Mouse (Mus musculus): Measurements from ENCODE around the gene Nup214. TPM values are rescaled to one million over a fixed set of nuclear protein-coding genes. Genes with fewer than 3 reads are reported as not detected.

The Nup214 gene
- polyA plus RNA-seq, 1 experiment from 2014 or later = 103 TPM

GRCm38 (mm10) chr2:31950966-31951365 is 23.3 kb upstream of the Nup214 start:
- ATAC-seq = no peak
- Histone ChIP-seq H3K27ac (no peak overlapping the region), H3K4me2 (peak overlapping the region; percentile 92), H3K36me3 (ENCODE audit: poor library complexity, severe bottlenecking) (peaks cover 34% of the 10 kb centered on the region; the same call in 1 of the 2 replicates), H3K4me1 (peaks cover 44% of the 10 kb centered on the region), H3K9ac (peak overlapping the region; percentile 83), H3K27me3 (peaks cover 4% of the 10 kb centered on the region; the same call in 1 of the 2 replicates), H3K4me3 (peak overlapping the region; percentile 83), H3K9me3 (replicated peaks) (no peaks in the 10 kb centered on the region)
- 17% methylated on average over 9 of the region's 9 CpGs for WGBS

- H3K27ac ChIP-seq = 0 out of 2 replicates have a peak overlapping the region, but pooled peaks have one; percentile 25
- peaks cover 44% of the 10 kb centered on the region for H3K4me1 ChIP-seq
- no peak overlapping the region for H3K4me3 ChIP-seq
- H3K9me3 ChIP-seq (replicated peaks) = no peaks in the 10 kb centered on the region
- H3K36me3 ChIP-seq (ENCODE audit: poor library complexity, severe bottlenecking) = peaks cover 37% of the 10 kb centered on the region
- H3K9ac ChIP-seq = peak overlapping the region; percentile 37; the same call in 1 of the 2 replicates
- no peak for ATAC-seq
- no peaks in the 10 kb centered on the region; the same call in 1 of the 2 replicates for H3K27me3 ChIP-seq
- WGBS = 83% methylated on average over 10 of the region's 10 CpGs
- H3K4me2 ChIP-seq = peak overlapping the region; percentile 92
These were observed 22.0 kb upstream of the Nup214 start for GRCm38 (mm10) chr2:31952236-31952635.

- Histone ChIP-seq H3K9me3 (replicated peaks) (no peaks in the 10 kb centered on the region), H3K36me3 (ENCODE audit: poor library complexity, severe bottlenecking) (peaks cover 40% of the 10 kb centered on the region), H3K4me1 (peaks cover 44% of the 10 kb centered on the region), H3K9ac (no peak overlapping the region; the same call in 1 of the 2 replicates), H3K27me3 (no peaks in the 10 kb centered on the region; the same call in 1 of the 2 replicates), H3K4me2 (peak overlapping the region; percentile 92), H3K27ac (no peak overlapping the region), H3K4me3 (no peak overlapping the region)
- WGBS = 88% methylated on average over 3 of the region's 3 CpGs
- ATAC-seq = no peak
These were observed 21.5 kb upstream of the Nup214 start for GRCm38 (mm10) chr2:31952725-31953124.

GRCm38 (mm10) chr2:31953687-31954086 is 20.5 kb upstream of the Nup214 start:
- Histone ChIP-seq H3K9me3 (replicated peaks) (no peaks in the 10 kb centered on the region), H3K27ac (no peak overlapping the region), H3K4me2 (no peak overlapping the region), H3K36me3 (ENCODE audit: poor library complexity, severe bottlenecking) (peaks cover 44% of the 10 kb centered on the region), H3K4me1 (peaks cover 44% of the 10 kb centered on the region), H3K27me3 (no peaks in the 10 kb centered on the region), H3K9ac (no peak overlapping the region), H3K4me3 (no peak overlapping the region)
- WGBS = 90% methylated on average over 8 of the region's 8 CpGs
- ATAC-seq = no peak

- no peak overlapping the region for H3K4me3 ChIP-seq
- no peak overlapping the region for H3K9ac ChIP-seq
- H3K27me3 ChIP-seq = no peaks in the 10 kb centered on the region
- H3K27ac ChIP-seq = no peak overlapping the region
- H3K4me2 ChIP-seq = no peak overlapping the region
- 86% methylated on average over 9 of the region's 9 CpGs for WGBS
- peaks cover 50% of the 10 kb centered on the region for H3K36me3 ChIP-seq (ENCODE audit: poor library complexity, severe bottlenecking)
- ATAC-seq = no peak
- no peaks in the 10 kb centered on the region for H3K9me3 ChIP-seq (replicated peaks)
- peaks cover 43% of the 10 kb centered on the region for H3K4me1 ChIP-seq
These were observed 19.5 kb upstream of the Nup214 start for GRCm38 (mm10) chr2:31954779-31955181.

- no peak for ATAC-seq
- 85% methylated on average over 5 of the region's 5 CpGs for WGBS
These were observed 18.6 kb upstream of the Nup214 start for GRCm38 (mm10) chr2:31955686-31956085.

GRCm38 (mm10) chr2:31957211-31957610 is 17.0 kb upstream of the Nup214 start:
- ATAC-seq = no peak
- H3K4me3 ChIP-seq = no peak overlapping the region
- WGBS = 88% methylated on average over 10 of the region's 10 CpGs

More at GRCm38 (mm10) chr2:31955686-31956085, 18.6 kb upstream of the Nup214 start:
- Histone ChIP-seq H3K9ac (no peak overlapping the region), H3K27me3 (no peaks in the 10 kb centered on the region), H3K4me3 (no peak overlapping the region), H3K9me3 (replicated peaks) (no peaks in the 10 kb centered on the region), H3K4me2 (no peak overlapping the region), H3K27ac (no peak overlapping the region), H3K4me1 (peaks cover 38% of the 10 kb centered on the region), H3K36me3 (ENCODE audit: poor library complexity, severe bottlenecking) (peaks cover 58% of the 10 kb centered on the region)

GRCm38 (mm10) chr2:31960986-31961385 is 13.2 kb upstream of the Nup214 start:
- Histone ChIP-seq H3K4me1 (peaks cover 35% of the 10 kb centered on the region), H3K4me3 (no peak overlapping the region), H3K4me2 (no peak overlapping the region), H3K9me3 (replicated peaks) (no peaks in the 10 kb centered on the region), H3K27ac (peak overlapping the region; percentile 95), H3K9ac (0 out of 2 replicates have a peak overlapping the region, but pooled peaks have one; percentile 1), H3K36me3 (ENCODE audit: poor library complexity, severe bottlenecking) (peaks cover 45% of the 10 kb centered on the region), H3K27me3 (no peaks in the 10 kb centered on the region)
- 94% methylated on average over 8 of the region's 8 CpGs for WGBS
- ATAC-seq = no peak

More at GRCm38 (mm10) chr2:31957211-31957610, 17.0 kb upstream of the Nup214 start:
- H3K9ac ChIP-seq = no peak overlapping the region
- no peak overlapping the region for H3K4me2 ChIP-seq
- H3K4me1 ChIP-seq = peaks cover 36% of the 10 kb centered on the region
- no peaks in the 10 kb centered on the region for H3K27me3 ChIP-seq
- no peaks in the 10 kb centered on the region for H3K9me3 ChIP-seq (replicated peaks)
- no peak overlapping the region for H3K27ac ChIP-seq
- peaks cover 54% of the 10 kb centered on the region for H3K36me3 ChIP-seq (ENCODE audit: poor library complexity, severe bottlenecking)

- H3K27ac ChIP-seq = peak overlapping the region; percentile 95
- no peak overlapping the region for H3K4me3 ChIP-seq
- WGBS = 66% methylated on average over 4 of the region's 4 CpGs
- ATAC-seq = no peak
- H3K9ac ChIP-seq = peak overlapping the region; percentile 53
- no peaks in the 10 kb centered on the region for H3K27me3 ChIP-seq
- H3K4me1 ChIP-seq = peaks cover 35% of the 10 kb centered on the region
- no peaks in the 10 kb centered on the region for H3K9me3 ChIP-seq (replicated peaks)
- H3K36me3 ChIP-seq (ENCODE audit: poor library complexity, severe bottlenecking) = peaks cover 45% of the 10 kb centered on the region
- H3K4me2 ChIP-seq = peak overlapping the region; percentile 34
These were observed 12.4 kb upstream of the Nup214 start for GRCm38 (mm10) chr2:31961791-31962222.

- H3K4me2 ChIP-seq = peak overlapping the region; percentile 34
- H3K27me3 ChIP-seq = no peaks in the 10 kb centered on the region
- peak overlapping the region; percentile 53 for H3K9ac ChIP-seq
- 19% methylated on average over 8 of the region's 8 CpGs for WGBS
- peak; percentile 95 for ATAC-seq
- peak overlapping the region; percentile 95 for H3K27ac ChIP-seq
- H3K4me3 ChIP-seq = no peak overlapping the region
- H3K4me1 ChIP-seq = peaks cover 35% of the 10 kb centered on the region
- H3K9me3 ChIP-seq (replicated peaks) = no peaks in the 10 kb centered on the region
- peaks cover 45% of the 10 kb centered on the region for H3K36me3 ChIP-seq (ENCODE audit: poor library complexity, severe bottlenecking)
These were observed 11.6 kb upstream of the Nup214 start for GRCm38 (mm10) chr2:31962501-31963224.

- H3K9me3 ChIP-seq (replicated peaks) = no peaks in the 10 kb centered on the region
- WGBS = 81% methylated on average over 7 of the region's 7 CpGs
- peaks cover 49% of the 10 kb centered on the region for H3K36me3 ChIP-seq (ENCODE audit: poor library complexity, severe bottlenecking)
- peak overlapping the region; percentile 41; the same call in 1 of the 2 replicates for H3K9ac ChIP-seq
- no peak overlapping the region for H3K4me3 ChIP-seq
- peak overlapping the region; percentile 34; the same call in 1 of the 2 replicates for H3K4me2 ChIP-seq
- ATAC-seq = no peak
- no peaks in the 10 kb centered on the region for H3K27me3 ChIP-seq
- peak overlapping the region; percentile 95 for H3K27ac ChIP-seq
- peaks cover 35% of the 10 kb centered on the region for H3K4me1 ChIP-seq
These were observed 10.7 kb upstream of the Nup214 start for GRCm38 (mm10) chr2:31963491-31963890.

- H3K4me3 ChIP-seq = no peak overlapping the region
- H3K9me3 ChIP-seq (replicated peaks) = no peaks in the 10 kb centered on the region
- WGBS = 88% methylated on average over 3 of the region's 3 CpGs
- H3K36me3 ChIP-seq (ENCODE audit: poor library complexity, severe bottlenecking) = peaks cover 52% of the 10 kb centered on the region
- H3K4me2 ChIP-seq = no peak overlapping the region
- H3K27ac ChIP-seq = peak overlapping the region; percentile 95
- no peak overlapping the region for H3K9ac ChIP-seq
- peaks cover 35% of the 10 kb centered on the region for H3K4me1 ChIP-seq
- ATAC-seq = no peak
- H3K27me3 ChIP-seq = no peaks in the 10 kb centered on the region
These were observed 10.0 kb upstream of the Nup214 start for GRCm38 (mm10) chr2:31964191-31964590.

Measured in forebrain, embryonic 13.5 days (tissue).